Mouse (Mus musculus) kidney, postnatal 36 days (tissue): ENCODE measurements at regions not wholly inside any gene's neighbourhood (a gene's known extent, or its start where the extent isn't known, plus 50 kb on each side); places are given as distances from the start of the nearest gene placed in this dataset.

Experiments
- DNase-seq, 2 experiments: peaks; one replicate each; pipeline ENCODE4 v3.0.0; 2021 to 2022; ENCODE audit warnings: mixed read lengths in 2 of 2

GRCm38 (mm10) chr12:61146695-61147094 is 376.3 kb upstream of the Lrfn5 start:
- DNase-seq: no peak

DNA sequence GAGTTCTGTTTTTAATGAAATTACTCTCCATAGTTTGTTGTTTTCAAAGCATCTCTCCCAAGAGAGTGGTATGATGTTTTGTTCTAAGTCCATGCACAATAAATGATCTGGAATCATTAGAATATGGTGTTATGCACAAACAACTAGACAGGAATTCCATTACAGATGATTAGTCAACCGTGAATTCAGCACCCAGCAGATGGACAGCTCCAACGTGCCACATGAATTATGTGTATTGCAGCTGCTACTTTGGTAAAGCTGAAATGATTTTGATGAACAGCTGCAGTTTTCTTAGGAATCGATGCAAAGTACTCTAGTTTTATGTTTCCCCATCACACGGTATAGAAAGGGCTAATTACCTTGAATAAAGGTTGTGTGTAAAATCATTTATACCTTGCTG is 347.6 kb upstream of the Lrfn5 start:
- peak in 1 of 2 experiments; percentile 69 for DNase-seq
